Mouse (Mus musculus): ENCODE results near the gene Gm45234.

The Gm45234 gene

GRCm38 (mm10) chr6:124703789-124704188 is 52.0 kb downstream of the Gm45234 start:
- DNase-seq, result no peak

- peak; percentile 80 for DNase-seq
Measured at GRCm38 (mm10) chr6:124702784-124703103, 53.1 kb downstream of the Gm45234 start.

- DNase-seq, result no peak
Measured at GRCm38 (mm10) chr6:124702102-124702783, 53.6 kb downstream of the Gm45234 start.

GRCm38 (mm10) chr6:124701338-124701737 is 54.5 kb downstream of the Gm45234 start:
- DNase-seq, result no peak

GRCm38 (mm10) chr6:124699962-124700610 is 55.7 kb downstream of the Gm45234 start:
- peak; percentile 69 for DNase-seq

GRCm38 (mm10) chr6:124699366-124699765 is 56.5 kb downstream of the Gm45234 start:
- DNase-seq, result no peak

GRCm38 (mm10) chr6:124698751-124699150 is 57.1 kb downstream of the Gm45234 start:
- DNase-seq, result no peak

GRCm38 (mm10) chr6:124696441-124697150 is 59.2 kb downstream of the Gm45234 start:
- DNase-seq, result no peak

GRCm38 (mm10) chr6:124694166-124694955 is 61.5 kb downstream of the Gm45234 start:
- DNase-seq, result peak; percentile 95

- peak; percentile 70 for DNase-seq
Measured at GRCm38 (mm10) chr6:124693243-124693981, 62.4 kb downstream of the Gm45234 start.

- no peak for DNase-seq
Measured at GRCm38 (mm10) chr6:124690517-124690916, 65.3 kb downstream of the Gm45234 start.
